Mouse (Mus musculus) stomach, embryonic 14.5 days (tissue): Measurements from ENCODE around the gene Slco3a1. TPM values are rescaled to one million over a fixed set of nuclear protein-coding genes. Genes with fewer than 3 reads are reported as not detected.

Experiments used
- ATAC-seq: fragments of 200-750 bp; cut with Nextera tagmentation; 2 replicates; pipeline ENCODE4 v1.8.0; 2017; ENCODE audit warnings: low read depth, moderate TSS enrichment; ENCODE audit not compliant: insufficient number of reproducible peaks, insufficient read depth, low FRiP score
- H3K27ac ChIP-seq: fragments of 300-500 bp; sonication (generic); 2 replicates; pipeline ENCODE4 v1.5.1; 2014; ENCODE audit warnings: mild to moderate bottlenecking, low read length, moderate library complexity, mixed read lengths
- H3K27me3 ChIP-seq: fragments of 300-500 bp; sonication (generic); 2 replicates; pipeline ENCODE4 v1.6.1; 2014; ENCODE audit warnings: low read length, control low read depth, mixed read lengths; ENCODE audit not compliant: control insufficient read depth, insufficient read depth
- H3K36me3 ChIP-seq: fragments of 300-500 bp; sonication (generic); 2 replicates; pipeline ENCODE4 v1.6.1; 2014; ENCODE audit warnings: mild to moderate bottlenecking, control low read depth, low read length, moderate library complexity, mixed read lengths; ENCODE audit not compliant: control insufficient read depth, insufficient read depth
- H3K4me1 ChIP-seq: fragments of 300-500 bp; sonication (generic); 2 replicates; pipeline ENCODE4 v1.6.1; 2014; ENCODE audit warnings: low read length, control low read depth, mixed read lengths; ENCODE audit not compliant: control insufficient read depth, insufficient read depth
- H3K4me2 ChIP-seq: fragments of 300-500 bp; sonication (generic); replicated peaks from 2 replicates; pipeline ENCODE4 v1.6.1; 2014; ENCODE audit warnings: low read depth, low read length, control low read depth
- H3K4me3 ChIP-seq: fragments of 300-500 bp; sonication (generic); 2 replicates; pipeline ENCODE4 v1.5.1; 2014; ENCODE audit warnings: low read depth, low read length, control low read depth
- H3K9ac ChIP-seq: fragments of 300-500 bp; sonication (generic); replicated peaks from 2 replicates; pipeline ENCODE4 v1.6.1; 2014; ENCODE audit warnings: low read depth, mild to moderate bottlenecking, control low read depth, low read length, moderate library complexity, mixed read lengths
- H3K9me3 ChIP-seq: fragments of 300-500 bp; sonication (generic); 2 replicates; pipeline ENCODE4 v1.6.1; 2016; ENCODE audit warnings: low read depth, low read length, control low read depth; ENCODE audit not compliant: control insufficient read depth
- WGBS: fragments of 180-500 bp; shearing (Covaris S2); extraction: QIAGEN DNeasy Blood & Tissue Kit; methylation state at CpG from one replicate; pipeline ENCODE4 v1.1.7; 2014; 5-methylcytosine and 5-hydroxymethylcytosine counted together
- polyA plus RNA-seq: library from polyadenylated mRNA; unstranded; fragments of >200 nt; fragmentation: Nextera tagmentation; extraction: Ambion mirVana; gene quantifications from 2 replicates; pipeline ENCODE4 v1.2.1, GENCODE M21; 2014

Slco3a1 gene
- polyA plus RNA-seq, 1 experiment from 2014 or later = 9.1 TPM

GRCm38 (mm10) chr7:74506856-74507255 lies 47.7 kb downstream of the Slco3a1 start:
- Histone ChIP-seq H3K4me1 (no peaks in the 10 kb centered on the region), H3K27me3 (no peaks in the 10 kb centered on the region), H3K9me3 (no peaks in the 10 kb centered on the region), H3K36me3 (no peaks in the 10 kb centered on the region), H3K4me3 (no peak overlapping the region), H3K9ac (no peak overlapping the region), H3K27ac (no peak overlapping the region), H3K4me2 (no peak overlapping the region)
- ATAC-seq = no peak
- 76% methylated on average over 5 of the region's 5 CpGs for WGBS

- no peak for ATAC-seq
- WGBS = 82% methylated on average over 10 of the region's 10 CpGs
- H3K4me2 ChIP-seq = no peak overlapping the region
- H3K4me1 ChIP-seq = no peaks in the 10 kb centered on the region
- no peak overlapping the region for H3K27ac ChIP-seq
- no peak overlapping the region for H3K4me3 ChIP-seq
- H3K9me3 ChIP-seq = no peaks in the 10 kb centered on the region
- H3K36me3 ChIP-seq = no peaks in the 10 kb centered on the region
- no peaks in the 10 kb centered on the region for H3K27me3 ChIP-seq
- no peak overlapping the region for H3K9ac ChIP-seq
These were observed 48.9 kb downstream of the Slco3a1 start for GRCm38 (mm10) chr7:74505635-74506034.

GRCm38 (mm10) chr7:74501187-74501586 lies 53.4 kb downstream of the Slco3a1 start:
- WGBS = 70% methylated on average over 10 of the region's 10 CpGs

GRCm38 (mm10) chr7:74499470-74499869 lies 55.1 kb downstream of the Slco3a1 start:
- Histone ChIP-seq H3K4me3 (no peak overlapping the region), H3K9me3 (no peaks in the 10 kb centered on the region), H3K4me2 (no peak overlapping the region), H3K9ac (no peak overlapping the region), H3K4me1 (no peaks in the 10 kb centered on the region), H3K36me3 (no peaks in the 10 kb centered on the region), H3K27ac (no peak overlapping the region), H3K27me3 (no peaks in the 10 kb centered on the region)
- 94% methylated on average over 5 of the region's 5 CpGs for WGBS
- ATAC-seq = no peak

More at GRCm38 (mm10) chr7:74501187-74501586, 53.4 kb downstream of the Slco3a1 start:
- Histone ChIP-seq H3K9ac (no peak overlapping the region), H3K27me3 (no peaks in the 10 kb centered on the region), H3K4me1 (no peaks in the 10 kb centered on the region), H3K27ac (no peak overlapping the region), H3K4me2 (no peak overlapping the region), H3K4me3 (no peak overlapping the region), H3K9me3 (no peaks in the 10 kb centered on the region), H3K36me3 (no peaks in the 10 kb centered on the region)
- no peak for ATAC-seq

- 86% methylated on average over 4 of the region's 4 CpGs for WGBS
These were observed 56.2 kb downstream of the Slco3a1 start for GRCm38 (mm10) chr7:74498266-74498980.

GRCm38 (mm10) chr7:74497203-74497602 lies 57.4 kb downstream of the Slco3a1 start:
- no peaks in the 10 kb centered on the region for H3K4me1 ChIP-seq
- no peaks in the 10 kb centered on the region for H3K9me3 ChIP-seq
- no peak overlapping the region for H3K9ac ChIP-seq
- H3K4me2 ChIP-seq = no peak overlapping the region
- no peaks in the 10 kb centered on the region for H3K36me3 ChIP-seq
- H3K27me3 ChIP-seq = no peaks in the 10 kb centered on the region
- H3K4me3 ChIP-seq = no peak overlapping the region
- no peak for ATAC-seq
- H3K27ac ChIP-seq = no peak overlapping the region
- 61% methylated on average over 2 of the region's 2 CpGs for WGBS

More at GRCm38 (mm10) chr7:74498266-74498980, 56.2 kb downstream of the Slco3a1 start:
- Histone ChIP-seq H3K4me3 (no peak overlapping the region), H3K9ac (no peak overlapping the region), H3K4me2 (no peak overlapping the region), H3K36me3 (no peaks in the 10 kb centered on the region), H3K9me3 (no peaks in the 10 kb centered on the region), H3K4me1 (no peaks in the 10 kb centered on the region), H3K27me3 (no peaks in the 10 kb centered on the region), H3K27ac (no peak overlapping the region)
- no peak for ATAC-seq

- no peak for ATAC-seq
- WGBS = 89% methylated on average over 2 of the region's 2 CpGs
- H3K4me2 ChIP-seq = no peak overlapping the region
- H3K27me3 ChIP-seq = no peaks in the 10 kb centered on the region
- H3K27ac ChIP-seq = no peak overlapping the region
- H3K36me3 ChIP-seq = no peaks in the 10 kb centered on the region
- H3K9ac ChIP-seq = no peak overlapping the region
- H3K4me1 ChIP-seq = no peaks in the 10 kb centered on the region
- no peak overlapping the region for H3K4me3 ChIP-seq
- no peaks in the 10 kb centered on the region for H3K9me3 ChIP-seq
These were observed 59.1 kb downstream of the Slco3a1 start for GRCm38 (mm10) chr7:74495451-74495850.

GRCm38 (mm10) chr7:74493775-74494174 lies 60.8 kb downstream of the Slco3a1 start:
- ATAC-seq = no peak
- H3K36me3 ChIP-seq = no peaks in the 10 kb centered on the region
- H3K4me1 ChIP-seq = no peaks in the 10 kb centered on the region
- H3K4me3 ChIP-seq = no peak overlapping the region
- H3K27me3 ChIP-seq = no peaks in the 10 kb centered on the region
- WGBS = 86% methylated on average over 1 of the region's 1 CpGs
- no peak overlapping the region for H3K4me2 ChIP-seq
- no peak overlapping the region for H3K9ac ChIP-seq
- no peaks in the 10 kb centered on the region for H3K9me3 ChIP-seq
- H3K27ac ChIP-seq = no peak overlapping the region
